Mouse (Mus musculus) left cerebral cortex, adult 2 months (tissue): ENCODE data around the gene Lpo. TPM values are rescaled to one million over a fixed set of nuclear protein-coding genes. Genes with fewer than 3 reads are reported as not detected.

ENCODE experiments used
- DNase-seq, 2 experiments: peaks; one replicate each; pipeline ENCODE4 v3.0.0; 2021 to 2022; ENCODE audit warnings: low spot score in 2 of 2, mixed read lengths in 1 of 2; ENCODE audit errors: extremely low spot score in 1 of 2
- H3K27ac ChIP-seq: fragments of 200-600 bp; 2 replicates; pipeline ENCODE4 v1.8.1; 2022
- H3K4me3 ChIP-seq: fragments of 200-600 bp; 2 replicates; pipeline ENCODE4 v1.8.1; 2022
- CTCF ChIP-seq: fragments of 200-600 bp; IDR thresholded peaks from 2 replicates; pipeline ENCODE4 v1.8.1; 2022; ENCODE audit warnings: antibody characterized with exemption, mild to moderate bottlenecking, moderate library complexity
- intact Hi-C: fragments of 180-260 bp; cut with DNase I; formaldehyde crosslinking; loops from one replicate; pipeline ENCODE4 v1.15.1; 2025
- microRNA-seq, 2 experiments: library from miRNA; unstranded; fragments of <30 nt; microRNA quantifications; one replicate each; pipeline ENCODE4 v1.2.0; 2021
- total RNA-seq, 2 experiments: library from RNA; stranded (reverse); gene quantifications; 2 replicates each; pipeline ENCODE4 v1.2.3; 2021

Lpo gene
- total RNA-seq, 2 experiments from 2014 or later: 0.45 to 0.75 TPM

DNA sequence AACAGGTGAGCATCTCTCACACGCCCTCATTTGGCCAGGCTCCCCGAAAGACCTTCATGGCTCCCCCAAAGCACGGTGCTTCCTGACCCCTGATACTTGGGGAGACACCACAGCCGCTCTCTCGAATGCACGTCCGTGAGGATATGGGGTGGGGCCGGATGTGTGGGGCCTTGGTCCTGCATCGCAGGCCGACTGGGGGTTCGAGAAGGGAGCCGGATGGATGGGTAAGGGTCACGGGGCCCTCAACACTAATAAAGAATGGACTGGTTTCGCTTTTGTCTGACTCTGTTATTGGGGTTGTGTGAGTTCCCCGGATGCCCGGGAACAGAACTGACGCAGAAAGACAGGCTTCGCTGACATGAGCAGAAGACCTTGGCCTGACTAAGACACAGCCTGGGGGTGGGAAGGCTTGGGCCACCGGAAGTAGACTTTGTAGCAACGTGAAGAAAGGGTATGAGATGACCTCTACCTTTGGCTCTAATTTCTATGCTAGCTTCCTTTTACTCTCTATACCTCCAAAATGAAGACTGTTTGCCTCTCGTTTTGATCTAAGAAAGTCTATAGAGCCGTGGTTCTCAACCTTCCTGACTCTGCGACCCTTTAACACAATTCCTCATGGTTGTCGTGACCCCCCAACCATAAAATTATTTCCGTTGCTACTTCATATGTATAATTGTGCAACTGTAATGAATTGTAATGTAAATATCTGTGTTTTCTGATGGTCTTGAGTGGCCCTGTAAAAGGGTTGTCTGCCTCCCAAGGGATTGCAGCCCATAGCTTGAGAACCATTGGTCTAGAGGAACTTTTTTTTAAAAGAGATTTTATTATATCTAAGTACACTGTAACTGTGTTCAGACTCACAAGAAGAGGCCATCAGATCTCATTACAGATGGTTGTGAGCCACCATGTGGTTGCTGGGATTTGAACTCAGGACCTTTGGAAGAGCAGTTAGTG is 70.8 kb downstream of the Lpo start:
- no peak for TF ChIP-seq CTCF
- DNase-seq: no peak
- Histone ChIP-seq H3K27ac (no peak overlapping the region), H3K4me3 (no peak overlapping the region)
- intact Hi-C loops: no loop called here

Small RNA genes lying within 50 kb of the gene (microRNA-seq; reads per million reads assigned to microRNA genes)
- 0 reads per million in 2 experiments for gene Mir142
- 0 reads per million in 2 experiments for gene Mir142b

Other genes with a start within 250 kb of the Lpo start
- gene Mtmr4, start 236.1 kb downstream of the Lpo start, total RNA-seq: 10 to 100 TPM; 80.4 to 99.0 TPM
- gene Hsf5, start 211.1 kb downstream of the Lpo start, total RNA-seq: under 1 TPM; 0.54 to 0.77 TPM
- 1 to 10 TPM; 1.7 to 2.8 TPM for gene Rnf43, start 165.6 kb downstream of the Lpo start, total RNA-seq
- 10 to 100 TPM; 66.3 to 82.3 TPM for gene Supt4a, start 90.7 kb downstream of the Lpo start, total RNA-seq
- 100 to 1,000 TPM; 190 to 202 TPM for gene Tspoap1, start 67.7 kb downstream of the Lpo start, total RNA-seq
- gene Mpo, start 34.7 kb downstream of the Lpo start, total RNA-seq: not detected
- 1 to 10 TPM; 4.0 to 5.8 TPM for gene Mks1, start 24.9 kb upstream of the Lpo start, total RNA-seq
- under 1 TPM; 0.11 to 0.19 TPM for gene Epx, start 47.2 kb upstream of the Lpo start, total RNA-seq
- gene Olfr462, start 64.0 kb upstream of the Lpo start, total RNA-seq: not detected
- not detected for gene Olfr463, start 69.1 kb upstream of the Lpo start, total RNA-seq
- 1 to 10 TPM; 2.0 to 2.7 TPM for gene Olfr464, start 92.7 kb upstream of the Lpo start, total RNA-seq
- gene Dynll2, start 159.2 kb upstream of the Lpo start, total RNA-seq: 100 to 1,000 TPM; 578 to 608 TPM
- gene Srsf1, start 219.1 kb upstream of the Lpo start, total RNA-seq: 100 to 1,000 TPM; 184 to 190 TPM
- gene Vezf1, start 240.0 kb upstream of the Lpo start, total RNA-seq: 10 to 100 TPM; 27.8 to 28.3 TPM